Mouse (Mus musculus): ENCODE results near the gene Dennd4b.
A peak's percentile ranks its signal among the peaks of the same experiment; 100 is the strongest.

- TF ChIP-seq CTCF (IDR thresholded peaks at IDR 0.05) (peak; percentile 68), EP300 (IDR thresholded peaks at IDR 0.05; ENCODE audit: insufficient read depth, low read depth, low read length) (no peak), POLR2A (IDR thresholded peaks at IDR 0.05; ENCODE audit: insufficient read depth, low read depth, low read length) (no peak)
Observed at GRCm38 (mm10) chr3:90313367-90313766, 48.4 kb downstream of the Dennd4b start.
